Mouse (Mus musculus): Measurements from ENCODE around the gene Atp4b.

DNA sequence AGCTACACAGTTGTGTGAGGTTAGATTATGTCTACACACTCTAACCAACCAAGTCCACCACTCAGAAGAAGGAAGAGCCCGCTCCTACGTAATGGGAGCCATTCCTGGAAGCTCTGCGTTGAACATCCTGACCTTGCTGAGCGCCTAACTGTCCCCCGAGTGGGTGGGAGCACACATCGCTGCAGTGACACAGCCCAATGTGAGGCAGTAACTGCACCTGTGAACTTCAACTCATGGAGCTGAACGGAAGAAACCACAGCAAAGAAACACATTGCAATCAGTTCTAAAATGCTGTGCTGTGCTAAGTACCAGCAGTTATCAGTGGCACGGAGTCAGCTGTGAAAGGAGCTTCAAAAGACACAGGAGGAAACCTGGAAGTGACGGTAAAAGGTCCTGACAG lies 31.5 kb upstream of the Atp4b start:
- TF ChIP-seq CTCF (IDR thresholded peaks at IDR 0.05; ENCODE audit: insufficient read depth, low read length) = no peak
- TF ChIP-seq POLR2A (IDR thresholded peaks at IDR 0.05; ENCODE audit: borderline replicate concordance, extremely low read depth, low read depth, low read length) = no peak
